Mouse (Mus musculus): ENCODE measurements around the gene Tyw1.

- TF ChIP-seq CTCF (IDR thresholded peaks at IDR 0.05; ENCODE audit: borderline replicate concordance, insufficient read depth, low read depth, low read length), result no peak
- no peak for TF ChIP-seq POLR2A (IDR thresholded peaks at IDR 0.05; ENCODE audit: borderline replicate concordance, insufficient read depth, low read length)
Observed at GRCm38 (mm10) chr5:130340656-130341055, 85.2 kb downstream of the Tyw1 start.

Measured in cerebellum, adult 2 months (tissue).